Mouse (Mus musculus): ENCODE data around the gene E130116L18Rik. TPM values are rescaled to one million over a fixed set of nuclear protein-coding genes. Genes with fewer than 3 reads are reported as not detected.

Gene E130116L18Rik
- polyA plus RNA-seq (2014; fragmentation: Illumina TruSeq; extraction: RNeasy Lipid Tissue Mini Kit (QIAGEN cat#74804); ENCODE audit: low read depth, low replicate concordance) = not detected

DNA sequence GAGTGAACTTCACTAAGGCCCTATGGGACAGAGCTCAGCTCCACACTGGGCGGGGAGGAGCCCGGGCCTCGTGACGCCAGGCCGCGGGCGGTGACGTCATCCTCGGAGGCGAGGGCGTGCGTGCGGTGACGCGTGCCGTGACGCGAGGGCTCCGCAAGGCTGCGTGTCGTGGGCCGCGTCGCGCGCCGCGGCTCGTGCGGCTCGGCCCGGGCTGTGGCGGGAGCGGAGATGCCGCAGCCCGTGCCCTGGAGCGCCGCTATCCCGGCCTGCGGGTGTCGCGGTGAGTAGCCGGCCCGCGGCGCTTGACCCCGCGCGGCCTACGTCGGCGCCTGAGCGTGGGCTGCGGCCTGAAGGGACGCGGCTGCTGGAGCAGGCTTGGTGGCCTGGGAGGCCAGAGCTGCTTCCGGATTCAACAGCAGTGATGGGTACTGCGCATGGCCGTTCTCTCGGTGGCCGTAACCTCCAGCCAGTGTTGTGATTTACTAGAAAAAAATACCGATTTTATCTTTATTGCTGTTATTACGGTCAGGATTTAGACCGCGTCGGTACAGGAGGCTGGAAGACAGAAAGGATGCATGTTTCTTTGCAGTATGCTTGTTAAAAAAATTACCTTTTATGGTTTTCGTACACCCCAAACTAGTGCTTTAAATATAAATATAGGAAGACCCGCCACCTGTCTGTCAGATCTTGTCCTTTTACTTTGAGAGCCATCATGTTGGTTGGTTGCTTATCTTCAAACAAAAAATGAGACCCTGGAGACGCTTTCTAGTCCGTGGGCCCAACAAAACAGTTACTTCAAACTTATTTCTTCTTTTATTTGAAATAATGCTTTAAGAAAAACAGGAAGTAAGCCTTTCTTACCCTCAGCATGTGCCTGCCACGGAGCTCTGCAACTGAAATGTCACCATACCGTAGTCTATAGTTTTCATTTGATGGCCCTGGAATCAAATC is at the start of gene E130116L18Rik:
Gene E130116L18Rik, minus strand, starts transcription at position 402 of the 951 bp plus-strand sequence.

DNA sequence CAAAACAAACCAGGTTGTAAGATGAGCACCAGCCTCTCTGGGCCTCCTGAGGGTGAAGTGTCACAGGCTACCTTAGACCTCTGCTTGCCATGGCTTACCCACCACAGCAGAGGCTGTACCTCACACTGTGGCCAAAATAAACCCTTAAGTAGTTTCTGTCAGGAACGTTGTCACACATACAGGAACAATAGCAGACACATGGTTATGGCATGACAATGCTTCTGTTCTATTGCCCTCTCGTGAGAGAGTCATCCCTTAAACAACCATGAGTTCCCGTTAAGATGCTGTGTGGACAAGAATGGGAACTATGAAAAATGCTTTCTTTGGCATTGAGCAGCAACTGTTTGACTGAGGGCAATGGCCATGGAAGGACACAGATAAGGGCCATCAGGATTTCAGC is 1.3 kb downstream of the E130116L18Rik start, which contains the start of gene Galnt11:
Gene Galnt11, plus strand, starts transcription at position 301 of the 400 bp plus-strand sequence.

DNA sequence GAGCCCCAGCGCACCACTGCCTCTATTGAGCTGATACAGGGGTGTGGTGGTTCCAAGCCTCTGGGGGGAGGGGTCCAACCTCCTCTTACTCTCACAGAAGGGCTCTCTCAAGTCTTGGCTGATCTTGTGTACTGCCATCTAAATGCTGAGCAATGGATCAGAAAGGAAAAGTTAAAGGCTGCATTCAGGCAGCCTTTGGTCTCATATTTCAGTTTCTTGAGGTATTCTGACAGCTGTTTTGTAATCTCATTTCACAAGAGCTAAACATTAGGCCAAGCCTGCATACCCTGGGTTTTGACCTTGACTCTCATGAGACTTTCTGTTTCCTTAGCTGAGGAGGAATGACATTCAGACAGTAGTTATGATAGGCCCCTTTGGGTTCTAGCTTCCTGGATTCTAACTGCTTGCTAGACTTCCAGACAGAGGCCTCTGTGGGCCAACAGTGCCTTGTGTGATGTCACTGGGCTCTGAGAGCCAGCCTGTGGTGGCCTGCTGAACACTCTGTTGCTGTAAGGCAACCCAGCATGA is 41.9 kb downstream of the E130116L18Rik start, which contains the start of gene Galntl5:
Gene Galntl5, plus strand, starts transcription at position 457 of the 528 bp plus-strand sequence.

Other genes with a start within 250 kb of the E130116L18Rik start
- gene Prkag2, start 122.5 kb downstream of the E130116L18Rik start, polyA plus RNA-seq (2014; fragmentation: Illumina TruSeq; extraction: RNeasy Lipid Tissue Mini Kit (QIAGEN cat#74804); ENCODE audit: low read depth, low replicate concordance) = 92.7 TPM
- gene Galntl5, start 41.7 kb downstream of the E130116L18Rik start, polyA plus RNA-seq (2014; fragmentation: Illumina TruSeq; extraction: RNeasy Lipid Tissue Mini Kit (QIAGEN cat#74804); ENCODE audit: low read depth, low replicate concordance) = not detected
- gene Galnt11, start 1.2 kb downstream of the E130116L18Rik start, polyA plus RNA-seq (2014; fragmentation: Illumina TruSeq; extraction: RNeasy Lipid Tissue Mini Kit (QIAGEN cat#74804); ENCODE audit: low read depth, low replicate concordance) = 20.7 TPM